Mouse (Mus musculus) liver, postnatal 0 days (tissue): ENCODE data around the gene Abhd14b.

ENCODE experiments used
- CTCF ChIP-seq: sonication (generic); IDR thresholded peaks from 2 replicates; pipeline ENCODE4 v1.5.1; 2016; ENCODE audit warnings: antibody characterized with exemption, low read depth
- EP300 ChIP-seq: IDR thresholded peaks from 2 replicates; pipeline ENCODE4 v1.6.1; 2016; ENCODE audit warnings: antibody characterized with exemption, low read depth, mild to moderate bottlenecking

DNA sequence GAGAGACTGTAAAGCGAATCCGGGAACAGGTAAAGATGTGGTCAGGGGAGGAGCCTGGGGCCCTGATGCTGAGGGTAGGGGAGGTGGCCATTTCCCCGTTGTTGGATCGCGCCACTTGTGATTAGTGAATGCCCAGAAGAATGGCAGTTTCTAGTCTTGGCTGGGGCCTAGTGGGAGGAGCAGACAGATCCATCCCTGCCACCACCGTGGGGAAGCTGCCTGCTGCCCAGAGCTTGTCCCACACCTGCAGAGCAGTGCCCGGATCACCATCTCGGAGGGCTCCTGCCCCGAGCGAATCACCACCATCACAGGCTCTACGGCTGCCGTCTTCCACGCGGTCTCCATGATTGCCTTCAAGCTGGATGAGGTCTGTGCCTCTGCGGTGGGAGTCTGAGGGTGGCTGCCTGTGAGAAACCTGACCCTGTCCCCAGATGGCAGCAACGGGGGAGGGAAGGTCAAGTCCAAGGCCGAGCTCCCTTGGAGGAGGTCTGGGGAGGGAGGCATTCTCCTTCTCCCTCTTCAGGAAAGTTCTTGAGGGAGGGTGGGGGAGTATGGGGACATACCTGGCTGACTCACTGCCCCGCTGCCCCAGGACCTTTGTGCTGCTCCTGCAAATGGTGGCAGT, 13.3 kb downstream of the Abhd14b start:
- TF ChIP-seq CTCF (no peak), EP300 (no peak)
